Mouse (Mus musculus) neural tube, embryonic 13.5 days (tissue): Measurements from ENCODE around the gene Wdr76. TPM values are rescaled to one million over a fixed set of nuclear protein-coding genes. Genes with fewer than 3 reads are reported as not detected.
"Not testable (repeated sequence)": the region's sequence is repeated elsewhere in the genome, so short reads cannot be mapped to it uniquely, and the experiment has no call there.

ENCODE experiments used
- ATAC-seq: fragments of 200-750 bp; cut with Nextera tagmentation; 2 replicates; pipeline ENCODE4 v1.8.0; 2017; ENCODE audit warnings: low read depth, mild to moderate bottlenecking, moderate TSS enrichment, moderate library complexity
- H3K27ac ChIP-seq: fragments of 300-500 bp; sonication (generic); replicated peaks from 2 replicates; pipeline ENCODE4 v1.5.1; 2015; ENCODE audit warnings: moderate library complexity, mild to moderate bottlenecking, inconsistent platforms
- H3K27me3 ChIP-seq: fragments of 300-500 bp; sonication (generic); 2 replicates; pipeline ENCODE4 v1.6.1; 2015; ENCODE audit warnings: mild to moderate bottlenecking, inconsistent platforms
- H3K36me3 ChIP-seq: fragments of 300-500 bp; sonication (generic); 2 replicates; pipeline ENCODE4 v1.6.1; 2015; ENCODE audit warnings: mild to moderate bottlenecking, inconsistent platforms
- H3K4me1 ChIP-seq: fragments of 300-500 bp; sonication (generic); replicated peaks from 2 replicates; pipeline ENCODE4 v1.6.1; 2015; ENCODE audit warnings: inconsistent platforms
- H3K4me2 ChIP-seq: fragments of 300-500 bp; sonication (generic); 2 replicates; pipeline ENCODE4 v1.6.1; 2015; ENCODE audit warnings: inconsistent platforms, mild to moderate bottlenecking, moderate library complexity
- H3K4me3 ChIP-seq: fragments of 300-500 bp; sonication (generic); 2 replicates; pipeline ENCODE4 v1.5.1; 2015; ENCODE audit warnings: mild to moderate bottlenecking, inconsistent platforms
- H3K9ac ChIP-seq: fragments of 300-500 bp; sonication (generic); 2 replicates; pipeline ENCODE4 v1.6.1; 2015; ENCODE audit warnings: moderate library complexity, mild to moderate bottlenecking, inconsistent platforms
- H3K9me3 ChIP-seq: fragments of 300-500 bp; sonication (generic); 2 replicates; pipeline ENCODE4 v1.6.1; 2016; ENCODE audit warnings: inconsistent platforms
- WGBS: fragments of 180-500 bp; shearing (Covaris S2); methylation state at CpG from one replicate; pipeline ENCODE4 v1.1.7; 2015; 5-methylcytosine and 5-hydroxymethylcytosine counted together
- polyA plus RNA-seq: library from polyadenylated mRNA; unstranded; fragments of >200 nt; fragmentation: Nextera tagmentation; extraction: Ambion mirVana; gene quantifications from 2 replicates; pipeline ENCODE4 v1.2.1, GENCODE M21; 2015

Gene Wdr76
- 4.2 and 4.5 TPM in 2 replicates for polyA plus RNA-seq

DNA sequence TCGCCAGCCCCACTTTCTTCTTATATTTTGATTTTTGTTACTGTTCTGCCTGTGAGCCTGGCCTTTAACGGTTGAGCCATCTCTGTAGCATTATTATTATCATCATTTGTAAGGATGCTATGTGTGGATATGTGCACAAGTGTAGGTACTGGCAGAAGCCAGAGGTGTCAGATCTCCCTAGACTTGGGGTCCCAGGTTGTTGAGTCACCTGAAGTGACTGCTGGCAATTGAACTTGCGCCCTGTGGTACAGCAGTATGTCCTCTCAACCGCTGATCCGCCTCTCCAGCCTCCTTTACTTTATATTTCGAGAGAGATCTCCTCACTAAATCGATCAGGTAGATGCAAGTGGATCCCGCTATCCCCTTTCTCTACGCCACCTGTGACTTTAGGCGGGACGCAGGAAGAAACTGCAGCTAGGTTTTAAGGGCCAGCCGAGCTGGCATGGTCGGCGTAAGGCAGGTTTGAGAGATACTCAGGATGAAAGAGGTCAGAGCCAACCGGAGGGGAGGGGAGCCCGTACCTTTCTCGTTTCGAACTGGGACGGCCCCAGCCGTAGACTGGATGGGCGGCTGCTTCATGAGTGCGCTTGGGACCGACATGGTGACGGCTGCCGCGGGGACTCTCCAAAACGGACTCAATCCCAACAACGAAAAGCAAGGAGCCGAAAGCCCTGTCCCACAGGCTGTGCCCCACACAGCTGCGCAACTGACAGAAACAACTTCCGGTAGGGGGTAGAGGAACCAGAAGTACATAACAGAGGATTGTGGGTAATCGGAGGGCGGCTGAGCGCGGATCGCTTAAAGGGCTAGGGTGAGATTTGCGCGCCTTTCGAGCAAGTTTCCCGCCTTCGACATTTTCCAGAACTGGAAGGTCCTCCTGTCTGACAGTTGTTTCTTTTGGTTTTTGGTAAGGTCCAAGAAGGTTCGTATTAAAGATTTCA, at the start of gene Wdr76, which contains the start of gene Mfap1a:
Gene Wdr76 (plus strand): TSS at position 782 of the 941 bp plus-strand sequence.
Gene Mfap1a (minus strand): TSS at position 724 of the 941 bp plus-strand sequence.
- Histone ChIP-seq H3K36me3 (peaks cover 19% of the 10 kb centered on the region), H3K4me3 (peak within 1 kb of the TSS; percentile 57), H3K9ac (peak within 1 kb of the TSS; percentile 75), H3K4me2 (peak within 1 kb of the TSS; percentile 75), H3K4me1 (peaks cover 24% of the 10 kb centered on the region), H3K27ac (peak within 1 kb of the TSS; percentile 71)
- WGBS = 5% methylated on average over 42 of the region's 42 CpGs
- peak; percentile 94 for ATAC-seq
- H3K27me3 ChIP-seq, H3K9me3 ChIP-seq: not testable (repeated sequence)

DNA sequence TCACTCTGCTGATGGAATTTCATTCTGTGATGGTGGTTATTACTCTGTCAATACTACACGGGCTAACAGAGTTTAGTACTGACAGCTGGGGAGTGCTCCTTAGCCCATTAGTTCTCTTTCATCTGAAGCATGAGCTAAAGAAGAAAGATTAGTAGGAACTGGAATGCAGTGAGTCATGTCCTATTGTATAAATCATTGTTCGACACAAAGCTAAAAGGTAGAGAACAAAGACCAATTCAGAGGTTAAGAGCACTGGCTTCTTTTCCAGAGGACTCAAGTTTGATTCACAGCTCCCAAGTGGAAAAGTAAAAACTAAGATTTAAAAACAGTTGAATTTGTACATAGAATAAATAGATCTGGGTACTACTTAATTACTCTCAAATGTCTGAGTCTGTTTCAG, 46.5 kb upstream of the Wdr76 start:
- Histone ChIP-seq H3K27me3 (no peaks in the 10 kb centered on the region), H3K27ac (no peak overlapping the region), H3K4me2 (no peak overlapping the region), H3K9ac (no peak overlapping the region), H3K4me1 (peaks cover 18% of the 10 kb centered on the region), H3K36me3 (peaks cover 29% of the 10 kb centered on the region), H3K9me3 (no peaks in the 10 kb centered on the region), H3K4me3 (no peak overlapping the region)
- 55% methylated on average over 2 of the region's 2 CpGs for WGBS
- ATAC-seq = no peak

DNA sequence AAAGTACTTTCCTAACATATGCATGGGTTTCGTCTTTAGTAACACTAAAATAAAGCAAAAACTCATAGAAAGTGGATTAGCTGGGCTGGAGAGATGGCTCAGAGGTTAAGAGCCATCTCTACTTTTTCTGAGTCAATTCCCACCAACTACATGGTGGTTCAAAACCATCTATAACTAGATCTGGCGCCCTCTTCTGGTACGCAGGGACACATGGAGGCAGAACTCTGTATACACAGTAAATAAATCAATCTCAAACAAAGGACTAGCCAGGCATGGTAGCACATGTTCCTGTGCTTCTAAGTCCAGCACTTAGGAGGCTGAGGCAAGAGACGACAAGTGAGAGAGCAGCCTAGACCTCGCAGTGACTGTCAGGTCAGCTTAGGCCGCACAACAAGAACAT, 37.5 kb upstream of the Wdr76 start:
- peaks cover 16% of the 10 kb centered on the region for H3K36me3 ChIP-seq
- H3K4me3 ChIP-seq, H3K9me3 ChIP-seq, H3K4me1 ChIP-seq, H3K4me2 ChIP-seq, ATAC-seq, H3K27ac ChIP-seq, H3K27me3 ChIP-seq, H3K9ac ChIP-seq: not testable (repeated sequence)
- 69% methylated on average over 5 of the region's 6 CpGs for WGBS

DNA sequence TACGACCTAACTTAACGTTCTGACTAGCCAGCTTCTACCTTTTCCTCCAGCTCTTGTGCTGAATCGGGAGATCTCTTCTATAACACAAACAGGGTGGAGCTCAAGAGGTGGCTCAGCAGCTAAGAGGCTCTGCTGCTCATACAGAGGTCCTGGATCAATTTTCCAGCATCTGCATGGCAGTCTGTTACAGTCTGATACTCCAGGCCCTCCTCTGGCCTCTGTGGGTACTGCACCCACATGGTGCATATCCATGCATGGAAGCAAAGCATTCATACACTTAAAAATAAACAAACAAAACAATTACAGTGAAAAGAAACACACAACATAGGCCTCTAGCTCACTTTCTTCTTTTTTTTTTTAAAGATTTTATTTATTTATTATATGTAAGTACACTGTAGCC, 33.7 kb upstream of the Wdr76 start:
- WGBS = 95% methylated on average over 3 of the region's 3 CpGs
- not testable (repeated sequence) for H3K4me1 ChIP-seq, H3K9me3 ChIP-seq, H3K9ac ChIP-seq, ATAC-seq, H3K27me3 ChIP-seq, H3K27ac ChIP-seq
- Histone ChIP-seq H3K36me3 (peaks cover 16% of the 10 kb centered on the region), H3K4me2 (peak overlapping the region; percentile 80), H3K4me3 (peak overlapping the region; percentile 60; the same call in 1 of the 2 replicates)

DNA sequence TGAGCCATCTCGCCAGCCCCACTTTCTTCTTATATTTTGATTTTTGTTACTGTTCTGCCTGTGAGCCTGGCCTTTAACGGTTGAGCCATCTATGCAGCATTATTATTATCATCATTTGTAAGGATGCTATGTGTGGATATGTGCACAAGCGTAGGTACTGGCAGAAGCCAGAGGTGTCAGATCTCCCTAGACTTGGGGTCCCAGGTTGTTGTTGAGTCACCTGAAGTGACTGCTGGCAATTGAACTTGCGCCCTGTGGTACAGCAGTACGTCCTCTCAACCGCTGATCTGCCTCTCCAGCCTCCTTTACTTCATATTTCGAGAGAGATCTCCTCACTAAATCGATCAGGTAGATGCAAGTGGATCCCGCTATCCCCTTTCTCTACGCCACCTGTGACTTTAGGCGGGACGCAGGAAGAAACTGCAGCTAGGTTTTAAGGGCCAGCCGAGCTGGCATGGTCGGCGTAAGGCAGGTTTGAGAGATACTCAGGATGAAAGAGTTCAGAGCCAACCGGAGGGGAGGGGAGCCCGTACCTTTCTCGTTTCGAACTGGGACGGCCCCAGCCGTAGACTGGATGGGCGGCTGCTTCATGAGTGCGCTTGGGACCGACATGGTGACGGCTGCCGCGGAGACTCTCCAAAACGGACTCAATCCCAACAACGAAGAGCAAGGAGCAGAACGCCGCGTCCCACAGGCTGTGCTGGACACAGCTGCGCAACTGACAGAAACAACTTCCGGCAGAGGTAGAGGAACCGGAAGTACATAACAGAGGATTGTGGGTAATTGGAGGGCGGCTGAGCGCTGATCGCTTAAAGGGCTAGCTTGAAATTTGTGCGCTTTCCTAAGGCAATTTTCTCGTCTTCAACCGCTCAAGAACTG, 33.0 kb upstream of the Wdr76 start, which contains the start of gene Mfap1b:
Gene Mfap1b (minus strand): TSS at position 767 of the 879 bp plus-strand sequence.
- Histone ChIP-seq H3K9ac (peak within 1 kb of the TSS; percentile 75), H3K27ac (peak within 1 kb of the TSS; percentile 62), H3K4me2 (peak within 1 kb of the TSS; percentile 80), H3K36me3 (peaks cover 11% of the 10 kb centered on the region; the same call in 1 of the 2 replicates), H3K4me3 (peak within 1 kb of the TSS; percentile 60)
- not testable (repeated sequence) for H3K4me1 ChIP-seq, H3K9me3 ChIP-seq, H3K27me3 ChIP-seq
- 6% methylated on average over 41 of the region's 41 CpGs for WGBS
- ATAC-seq = peak; percentile 94

DNA sequence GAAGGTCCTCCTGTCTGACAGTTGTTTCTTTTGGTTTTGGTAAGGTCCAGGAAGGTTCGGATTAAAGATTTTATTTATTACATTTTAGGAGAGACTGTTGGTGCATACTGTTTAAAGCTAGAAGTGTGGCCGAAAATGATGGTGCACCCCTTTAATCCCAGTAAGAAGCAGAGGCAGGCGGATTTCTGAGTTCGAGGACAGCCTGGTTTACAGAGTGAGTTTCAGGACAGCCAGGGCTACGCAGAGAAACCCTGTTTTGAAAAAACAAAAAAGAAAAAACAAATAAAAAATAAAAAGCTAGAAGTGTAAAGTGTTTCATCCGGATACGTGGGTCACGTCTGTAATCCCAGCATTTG, 32.4 kb upstream of the Wdr76 start:
- peak overlapping the region; percentile 80 for H3K4me2 ChIP-seq
- H3K4me3 ChIP-seq = peak overlapping the region; percentile 60
- no peaks in the 10 kb centered on the region for H3K9me3 ChIP-seq
- no peaks in the 10 kb centered on the region for H3K27me3 ChIP-seq
- peaks cover 4% of the 10 kb centered on the region; the same call in 1 of the 2 replicates for H3K4me1 ChIP-seq
- H3K36me3 ChIP-seq = peaks cover 11% of the 10 kb centered on the region; the same call in 1 of the 2 replicates
- 37% methylated on average over 8 of the region's 8 CpGs for WGBS
- peak overlapping the region; percentile 75 for H3K9ac ChIP-seq
- peak overlapping the region; percentile 62 for H3K27ac ChIP-seq
- peak; percentile 32; the same call in 1 of the 2 replicates for ATAC-seq

DNA sequence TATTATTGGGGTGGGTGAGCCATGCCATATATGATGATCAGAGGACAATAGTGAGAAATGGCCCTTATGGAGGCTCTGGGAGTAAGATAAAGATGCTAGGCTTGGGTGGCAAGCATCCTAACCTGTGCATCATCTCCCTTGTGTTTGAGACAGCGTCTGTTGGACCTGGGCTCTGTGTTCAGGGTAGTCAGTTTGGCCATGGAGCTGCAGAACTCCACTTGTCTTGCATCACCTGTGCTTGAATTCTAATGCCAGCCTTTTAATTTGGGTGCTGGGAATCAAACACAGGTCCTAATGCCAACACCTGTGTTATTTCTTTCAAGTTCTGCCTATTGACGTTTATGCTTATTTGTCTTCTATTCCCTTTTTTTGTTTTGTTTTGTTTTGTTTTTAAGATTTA, 31.2 kb upstream of the Wdr76 start:
- H3K4me2 ChIP-seq, H3K9ac ChIP-seq, H3K27ac ChIP-seq, H3K9me3 ChIP-seq, H3K27me3 ChIP-seq, ATAC-seq, H3K4me3 ChIP-seq, H3K4me1 ChIP-seq: not testable (repeated sequence)
- peaks cover 11% of the 10 kb centered on the region; the same call in 1 of the 2 replicates for H3K36me3 ChIP-seq
- WGBS = 95% methylated on average over 2 of the region's 2 CpGs

DNA sequence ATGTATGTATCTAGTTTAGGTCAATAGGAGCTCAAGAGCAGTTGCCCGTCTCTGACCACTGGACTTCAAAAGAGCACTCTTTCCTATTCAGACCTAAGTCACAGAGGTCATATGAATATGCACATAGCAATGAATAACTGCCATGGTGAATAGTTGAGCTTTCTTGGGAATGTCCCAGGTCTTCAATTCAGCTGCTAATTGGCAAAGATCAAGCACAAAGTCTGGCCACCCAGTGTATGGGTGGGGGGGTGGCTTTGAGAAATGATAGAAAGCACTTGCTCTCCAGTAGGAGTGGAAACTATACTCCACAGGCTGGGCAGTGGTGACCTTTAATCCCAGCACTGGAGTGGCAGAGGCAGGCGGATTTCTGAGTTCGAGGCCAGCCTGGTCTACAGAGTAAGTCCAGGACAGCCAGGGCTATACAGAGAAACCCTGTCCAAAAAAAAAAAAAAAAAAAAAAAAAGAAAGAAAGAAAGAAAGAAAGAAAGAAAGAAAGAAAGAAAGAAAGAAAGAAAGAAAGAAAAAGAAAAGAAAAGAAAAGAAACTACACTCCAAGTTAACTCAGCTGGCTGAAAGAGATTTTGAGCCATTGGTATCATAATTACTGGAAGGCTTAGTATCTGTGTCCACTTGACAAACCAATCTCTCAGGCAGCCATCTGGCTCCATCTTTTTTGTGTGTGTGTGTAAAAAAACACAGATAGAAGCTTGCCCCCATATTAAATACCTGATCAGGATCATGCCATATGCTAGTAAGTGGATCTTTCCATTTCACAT, 28.8 kb upstream of the Wdr76 start:
- H3K9ac ChIP-seq = no peak overlapping the region
- ATAC-seq = no peak
- no peaks in the 10 kb centered on the region for H3K36me3 ChIP-seq
- H3K9me3 ChIP-seq = no peaks in the 10 kb centered on the region
- H3K27ac ChIP-seq = no peak overlapping the region
- 71% methylated on average over 3 of the region's 3 CpGs for WGBS
- no peak overlapping the region for H3K4me2 ChIP-seq
- no peaks in the 10 kb centered on the region for H3K27me3 ChIP-seq
- H3K4me1 ChIP-seq = peaks cover 5% of the 10 kb centered on the region; the same call in 1 of the 2 replicates
- no peak overlapping the region for H3K4me3 ChIP-seq

DNA sequence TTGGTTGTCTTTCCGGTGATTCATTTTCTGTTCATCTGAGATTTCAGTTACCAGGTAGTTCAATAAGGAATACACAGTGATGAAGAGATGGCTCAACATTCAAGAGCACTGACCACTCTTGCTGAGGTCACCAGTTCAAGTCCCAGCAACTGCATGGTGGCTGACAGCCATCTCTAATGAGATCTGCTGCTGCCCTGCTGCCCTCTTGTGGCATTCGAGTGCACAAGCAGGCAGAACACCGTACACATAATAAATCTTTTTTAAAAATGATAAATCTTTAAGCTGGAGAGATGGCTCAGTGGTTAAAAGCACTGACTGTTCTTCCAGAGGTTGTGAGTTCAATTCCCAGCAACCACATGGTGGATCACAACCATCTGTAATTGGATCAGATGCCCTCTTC, 26.0 kb upstream of the Wdr76 start:
- H3K9me3 ChIP-seq = no peaks in the 10 kb centered on the region
- H3K27me3 ChIP-seq = no peaks in the 10 kb centered on the region
- no peak overlapping the region for H3K27ac ChIP-seq
- ATAC-seq = no peak
- H3K4me1 ChIP-seq = peaks cover 15% of the 10 kb centered on the region
- H3K9ac ChIP-seq = no peak overlapping the region
- no peaks in the 10 kb centered on the region for H3K36me3 ChIP-seq
- WGBS = 56% methylated on average over 3 of the region's 3 CpGs
- no peak overlapping the region for H3K4me2 ChIP-seq
- H3K4me3 ChIP-seq = no peak overlapping the region

DNA sequence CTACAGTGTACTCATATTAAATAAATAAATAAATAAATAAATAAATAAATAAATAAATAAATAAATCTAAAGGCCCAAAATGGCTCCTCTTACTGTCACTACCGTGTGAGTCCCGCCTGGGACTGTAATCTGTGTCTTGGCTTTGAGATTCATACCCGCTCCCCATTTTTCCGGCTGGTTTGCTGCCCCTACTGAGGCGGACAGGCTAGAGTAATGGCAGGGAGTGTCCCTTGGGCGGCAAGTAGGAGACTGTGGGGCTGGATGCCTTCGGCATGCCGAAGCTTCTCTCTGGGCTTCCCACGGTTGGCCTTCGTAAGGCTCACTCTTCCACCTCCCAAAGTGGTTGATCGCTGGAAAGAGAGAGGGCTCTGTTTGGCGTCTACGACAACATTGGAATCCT, 25.6 kb upstream of the Wdr76 start:
- WGBS = 91% methylated on average over 13 of the region's 13 CpGs
- not testable (repeated sequence) for H3K9me3 ChIP-seq, H3K4me2 ChIP-seq, H3K36me3 ChIP-seq, H3K27ac ChIP-seq, H3K9ac ChIP-seq, ATAC-seq, H3K4me3 ChIP-seq, H3K27me3 ChIP-seq
- H3K4me1 ChIP-seq = peaks cover 15% of the 10 kb centered on the region

DNA sequence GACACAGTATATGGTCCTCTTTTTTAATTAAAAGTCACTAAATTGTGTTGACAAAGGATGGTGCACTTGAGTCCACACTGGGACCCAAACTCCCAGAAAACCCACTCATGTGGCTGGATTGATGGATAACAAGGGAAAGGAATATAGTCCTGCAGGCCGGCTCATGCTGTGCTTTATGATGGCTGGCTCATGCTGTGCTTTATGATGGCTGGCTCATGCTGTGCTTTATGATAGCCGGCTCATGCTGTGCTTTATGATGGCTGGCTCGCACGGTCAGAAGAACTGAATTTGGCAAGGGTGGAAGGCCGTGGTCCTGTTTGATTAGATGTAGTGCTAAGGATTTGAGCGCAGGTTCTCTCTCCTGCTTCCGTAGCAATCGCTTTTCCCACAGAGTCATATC, 22.9 kb upstream of the Wdr76 start:
- H3K4me2 ChIP-seq = 0 out of 2 replicates have a peak overlapping the region, but pooled peaks have one; percentile 14
- H3K27me3 ChIP-seq = no peaks in the 10 kb centered on the region
- no peak overlapping the region for H3K4me3 ChIP-seq
- WGBS = 14% methylated on average over 8 of the region's 8 CpGs
- peak overlapping the region; percentile 31; the same call in 1 of the 2 replicates for H3K9ac ChIP-seq
- ATAC-seq = no peak
- H3K27ac ChIP-seq = peak overlapping the region; percentile 49; the same call in 1 of the 2 replicates
- H3K4me1 ChIP-seq = peaks cover 15% of the 10 kb centered on the region
- no peaks in the 10 kb centered on the region for H3K9me3 ChIP-seq
- H3K36me3 ChIP-seq = no peaks in the 10 kb centered on the region
